ENCODE assay signal across 18 mouse cellular contexts in the genomic region with DNA sequence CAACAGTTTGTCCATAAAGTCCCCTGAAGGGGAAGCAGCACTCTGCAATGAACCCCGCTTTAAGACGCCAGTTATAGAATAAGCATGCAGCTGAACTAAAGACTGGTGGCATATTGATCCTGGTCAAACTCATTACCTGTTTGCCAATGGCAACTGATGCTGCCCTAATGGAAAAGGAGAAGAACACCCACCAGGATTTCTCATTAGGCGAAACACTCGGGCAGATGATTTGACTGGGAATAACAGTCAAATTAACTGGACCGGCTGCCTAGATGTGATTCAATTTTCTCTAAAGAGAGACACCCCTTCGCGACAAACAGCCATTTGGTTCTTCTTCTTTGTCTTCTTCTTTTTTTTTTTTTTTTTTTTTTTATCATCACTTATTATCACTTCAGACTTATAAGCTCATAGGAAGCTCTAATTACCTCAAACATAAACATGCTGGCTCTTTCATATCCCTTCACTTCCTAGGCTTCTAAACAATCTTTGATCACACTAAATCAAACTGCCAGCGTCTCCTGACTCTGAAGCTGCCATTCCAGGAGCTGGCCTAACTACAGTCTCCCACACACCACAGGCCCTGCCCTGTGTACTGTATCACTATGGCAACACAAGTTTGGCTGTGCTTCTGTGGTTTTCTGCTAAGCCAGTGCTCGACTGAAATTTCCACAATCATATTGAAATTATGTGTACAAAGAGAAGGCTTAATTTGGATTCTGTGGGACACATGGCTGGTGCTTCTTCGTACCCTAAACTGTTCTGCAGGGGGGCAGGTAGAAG. TPM values are rescaled to one million over a fixed set of nuclear protein-coding genes. Genes with fewer than 3 reads are reported as not detected.
A peak's percentile ranks its signal among the peaks of the same experiment; 100 is the strongest.
DNase-seq lines count a peak whose midpoint lies in the region; ATAC-seq lines count a peak whose summit lies in the region.
"Had no signal": no experiment of that assay in that cellular context is flagged by ENCODE, and none has a peak within 500 bp of the region (broad histone marks: within the 10 kb centered on the region; RNA-seq: fewer than 3 reads in every experiment).

No protein-coding gene starts in this region.

- H3K27ac ChIP-seq in forebrain, embryonic 14.5 days (ENCODE audit: low read depth, low read length): no peak overlapping the region
- no peak overlapping the region for H3K27ac ChIP-seq in forebrain, embryonic 11.5 days (ENCODE audit: low read depth, low read length)
- H3K27ac ChIP-seq: heart, embryonic 15.5 days; hindbrain, embryonic 12.5 days; intestine, embryonic 15.5 days; limb, embryonic 12.5 days; liver, embryonic 15.5 days had no signal

- no peak overlapping the region for H3K4me2 ChIP-seq in forebrain, embryonic 14.5 days (ENCODE audit: low read length)
- H3K4me2 ChIP-seq in forebrain, embryonic 11.5 days (ENCODE audit: low read depth, low read length, severe bottlenecking): no peak overlapping the region
- H3K4me2 ChIP-seq: heart, embryonic 15.5 days; hindbrain, embryonic 12.5 days; intestine, embryonic 15.5 days; limb, embryonic 12.5 days; liver, embryonic 15.5 days had no signal

- peaks cover 14% of the 10 kb centered on the region; the same call in 1 of the 2 replicates for H3K4me1 ChIP-seq in forebrain, embryonic 14.5 days (ENCODE audit: control insufficient read depth, insufficient read depth, low read length)
- peaks cover 3% of the 10 kb centered on the region; the same call in 1 of the 2 replicates for H3K4me1 ChIP-seq in forebrain, embryonic 11.5 days (replicated peaks; ENCODE audit: control insufficient read depth, insufficient read depth, low read length)
- H3K4me1 ChIP-seq: intestine, embryonic 15.5 days; liver, embryonic 15.5 days; megakaryocyte, embryonic 14.5 days had no signal

- H3K9ac ChIP-seq in forebrain, embryonic 14.5 days (ENCODE audit: low read length): no peak overlapping the region
- no peak overlapping the region for H3K9ac ChIP-seq in forebrain, embryonic 11.5 days (ENCODE audit: low read length)
- H3K9ac ChIP-seq: heart, embryonic 15.5 days; hindbrain, embryonic 12.5 days; intestine, embryonic 15.5 days; limb, embryonic 12.5 days; liver, embryonic 15.5 days had no signal

- H3K27me3 ChIP-seq in forebrain, embryonic 14.5 days (replicated peaks; ENCODE audit: control insufficient read depth, insufficient read depth, low read length): no peaks in the 10 kb centered on the region
- no peaks in the 10 kb centered on the region for H3K27me3 ChIP-seq in forebrain, embryonic 11.5 days (ENCODE audit: control insufficient read depth, insufficient read depth, low read length)
- H3K27me3 ChIP-seq: heart, embryonic 15.5 days; hindbrain, embryonic 12.5 days; intestine, embryonic 15.5 days; limb, embryonic 12.5 days; liver, embryonic 15.5 days; megakaryocyte, embryonic 14.5 days had no signal

- ATAC-seq in forebrain, embryonic 14.5 days: no peak
- ATAC-seq in forebrain, embryonic 11.5 days (replicated peaks; ENCODE audit: low FRiP score): no peak
- ATAC-seq in monocyte, adult 5-6 weeks (replicated peaks; ENCODE audit: insufficient number of reproducible peaks, low FRiP score, low TSS enrichment, poor library complexity, severe bottlenecking): no peak
- ATAC-seq: intestine, embryonic 15.5 days had no signal

- H3K4me3 ChIP-seq in forebrain, embryonic 14.5 days (ENCODE audit: low read depth, low read length): no peak overlapping the region
- no peak overlapping the region for H3K4me3 ChIP-seq in forebrain, embryonic 11.5 days (ENCODE audit: low read depth, low read length)
- H3K4me3 ChIP-seq: heart, embryonic 15.5 days; hindbrain, embryonic 12.5 days; intestine, embryonic 15.5 days; limb, embryonic 12.5 days; liver, embryonic 15.5 days; megakaryocyte, embryonic 14.5 days had no signal

- no peaks in the 10 kb centered on the region for H3K9me3 ChIP-seq in forebrain, embryonic 14.5 days (replicated peaks; ENCODE audit: control insufficient read depth, low read length)
- no peaks in the 10 kb centered on the region for H3K9me3 ChIP-seq in forebrain, embryonic 11.5 days (ENCODE audit: control insufficient read depth, low read length)
- H3K9me3 ChIP-seq: heart, embryonic 15.5 days; hindbrain, embryonic 12.5 days; intestine, embryonic 15.5 days; limb, embryonic 12.5 days; liver, embryonic 15.5 days had no signal

- no peaks in the 10 kb centered on the region for H3K36me3 ChIP-seq in forebrain, embryonic 14.5 days (ENCODE audit: control insufficient read depth, insufficient read depth, low read length)
- H3K36me3 ChIP-seq in forebrain, embryonic 11.5 days (ENCODE audit: control insufficient read depth, insufficient read depth, low read length): no peaks in the 10 kb centered on the region
- H3K36me3 ChIP-seq: heart, embryonic 15.5 days; hindbrain, embryonic 12.5 days; intestine, embryonic 15.5 days; limb, embryonic 12.5 days; liver, embryonic 15.5 days had no signal

- 61% methylated on average over 10 of the region's 10 CpGs for WGBS in forebrain, embryonic 14.5 days
- WGBS in forebrain, embryonic 11.5 days: 80% methylated on average over 10 of the region's 10 CpGs

- peak; percentile 39 for DNase-seq in forebrain, embryonic 14.5 days (ENCODE audit: low spot score)
- DNase-seq in forebrain, embryonic 11.5 days (ENCODE audit: low spot score): no peak
- peak; percentile 14 to 25 for DNase-seq in layer of hippocampus, postnatal 10 days (ENCODE audit: low spot score in 2 of 2)
- no peak for DNase-seq in layer of hippocampus, adult 8-10 months (ENCODE audit: low spot score in 2 of 2)
- peak; percentile 32 to 42 for DNase-seq in right cerebral cortex, postnatal 10 days (ENCODE audit: low spot score in 2 of 2)
- DNase-seq in right cerebral cortex, postnatal 36 days (ENCODE audit: low spot score in 2 of 2): no peak
- no peak for DNase-seq in cerebellum, postnatal 25 days
- DNase-seq: cerebellum, adult 9-10 months; kidney, postnatal 10 days; right cerebral cortex, postnatal 14 days; thymus, postnatal 4 days had no signal

RNA-seq across cellular contexts. Expression of gene Ptprm, which starts 48.0 kb away (rescaled TPM):
- polyA plus RNA-seq in forebrain, embryonic 14.5 days (2014; fragmentation: Nextera tagmentation; extraction: Ambion mirVana): 8.0 and 9.8 TPM in 2 replicates
- polyA plus RNA-seq in forebrain, embryonic 11.5 days (2014; fragmentation: Nextera tagmentation; extraction: Ambion mirVana): 11.7 and 13.4 TPM in 2 replicates
- 10 to 100 TPM; 27.3 to 31.9 TPM for total RNA-seq in layer of hippocampus, postnatal 10 days (2021)
- 10 to 100 TPM; 24.6 to 31.6 (median 27.6) TPM for total RNA-seq in layer of hippocampus, adult 8-10 months (2022)
- 0.49 TPM in 1 of 3 replicates, not detected in the others for total RNA-seq in monocyte, adult 5-6 weeks (2017)

Comparison
In these comparisons a context has a peak if more than half of its experiments do, and no peak if none do; other contexts are left out.
1. DNase-seq: peak in forebrain, embryonic 14.5 days (single experiment), layer of hippocampus, postnatal 10 days (2 of 2) and right cerebral cortex, postnatal 10 days (2 of 2); none in forebrain, embryonic 11.5 days (single experiment), layer of hippocampus, adult 8-10 months (0 of 2), right cerebral cortex, postnatal 36 days (0 of 2) and cerebellum, postnatal 25 days (0 of 2).
2. RNA of gene Ptprm, which starts 48.0 kb away (total RNA-seq): 27.3 to 31.9 TPM in layer of hippocampus, postnatal 10 days and 24.6 to 31.6 TPM in layer of hippocampus, adult 8-10 months; 0.49 TPM in monocyte, adult 5-6 weeks; every median in the first group is over 10 times any median in the second.